Mouse (Mus musculus): Measurements from ENCODE around the gene Olfr109. TPM values are rescaled to one million over a fixed set of nuclear protein-coding genes. Genes with fewer than 3 reads are reported as not detected.

The Olfr109 gene
- total and polyA plus RNA-seq, 3 experiments = not detected

DNA sequence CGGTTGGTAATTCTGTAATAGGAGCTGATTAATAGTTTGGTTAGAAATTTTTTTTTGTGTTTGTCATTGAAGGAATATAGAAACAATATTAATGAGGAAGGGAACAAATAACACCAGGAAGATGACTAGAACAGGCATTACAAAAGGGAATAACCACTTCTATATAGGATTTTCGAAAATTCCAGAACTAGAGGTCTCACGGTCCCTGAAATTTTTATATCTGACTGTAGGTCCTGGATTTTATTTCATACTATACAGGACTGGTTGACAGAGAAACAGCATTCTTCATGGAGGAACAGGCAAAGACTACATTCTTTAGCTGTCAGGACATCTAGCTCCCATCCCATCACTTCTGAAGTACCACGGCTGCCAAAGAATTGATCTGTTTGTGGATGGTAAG is 49.0 kb downstream of the Olfr109 start, which contains the start of gene Olfr111:
TSS of gene Olfr111 (plus strand) at position 301 of the 400 bp plus-strand sequence.
- dilution Hi-C loops (cut with MboI; ENCODE audit: extremely low pct_ligation_motif_present, extremely low pct_unique_long_range_greater_than_20kb, low sequenced_read_pairs) = no loop called here
- H3K4me3 ChIP-seq (replicated peaks in 1 of 3; ENCODE audit: low read depth in 2 of 3, low read length in 2 of 3, poor library complexity in 1 of 3) = no peak within 1 kb of the TSS
- H3K27ac ChIP-seq (ENCODE audit: insufficient read depth, low read depth) = no peak within 1 kb of the TSS
- no peaks in the 10 kb centered on the region for H3K79me2 ChIP-seq (replicated peaks; ENCODE audit: control insufficient read depth, extremely low read depth, insufficient read depth, poor library complexity, severe bottlenecking)
- no peaks in the 10 kb centered on the region for H3K4me1 ChIP-seq (ENCODE audit: control insufficient read depth in 1 of 2, insufficient read depth in 2 of 2)
- H3K9ac ChIP-seq (ENCODE audit: insufficient read depth, low read depth) = no peak within 1 kb of the TSS
- DNase-seq (ENCODE audit: extremely low read depth) = no peak
- H3K36me3 ChIP-seq (replicated peaks in 1 of 2; ENCODE audit: control insufficient read depth in 1 of 2, insufficient read depth in 1 of 2, low read length in 1 of 2) = no peaks in the 10 kb centered on the region
- H3K27me3 ChIP-seq (replicated peaks) = no peaks in the 10 kb centered on the region
- no peak within 1 kb of the TSS for H3K4me2 ChIP-seq (ENCODE audit: insufficient read depth, low read depth, poor library complexity, severe bottlenecking)
- TF ChIP-seq ZC3H11A (IDR thresholded peaks at IDR 0.05; ENCODE audit: low read depth, low read length) (no peak), ELF1 (IDR thresholded peaks at IDR 0.05; ENCODE audit: low read depth, low read length) (no peak), UBTF (IDR thresholded peaks at IDR 0.05; ENCODE audit: low read depth, low read length) (no peak), POLR2AphosphoS2 (IDR thresholded peaks at IDR 0.05; ENCODE audit: low read depth, low read length) (no peak), SMC3 (IDR thresholded peaks at IDR 0.05; ENCODE audit: low read depth, low read length) (no peak), CHD1 (IDR thresholded peaks at IDR 0.05; ENCODE audit: low read depth, low read length) (no peak), ZKSCAN1 (IDR thresholded peaks at IDR 0.05; ENCODE audit: borderline replicate concordance, low read depth, low read length) (no peak), USF2 (conservative IDR thresholded peaks at IDR 0.05; ENCODE audit: low read depth, low read length) (no peak), NELFE (IDR thresholded peaks at IDR 0.05; ENCODE audit: low read depth, low read length) (no peak), ZMIZ1 (IDR thresholded peaks at IDR 0.05; ENCODE audit: low read depth, low read length) (no peak), NRF1 (IDR thresholded peaks at IDR 0.05; ENCODE audit: low read depth, low read length) (no peak), USF1 (IDR thresholded peaks at IDR 0.05; ENCODE audit: low read depth, low read length) (no peak), MAZ (IDR thresholded peaks at IDR 0.05; ENCODE audit: low read depth, low read length) (no peak), POLR2A (IDR thresholded peaks at IDR 0.05; ENCODE audit: low read depth, low read length) (no peak), MEF2A (IDR thresholded peaks at IDR 0.05; ENCODE audit: borderline replicate concordance, low read depth, low read length) (no peak), ZNF384 (IDR thresholded peaks at IDR 0.05; ENCODE audit: low read depth, low read length) (no peak), RAD21 (IDR thresholded peaks at IDR 0.05; ENCODE audit: low read depth, low read length) (no peak)
- in situ Hi-C loops (cut with MboI; ENCODE audit: low pct_ligation_motif_present, low pct_unique_long_range_greater_than_20kb, low sequenced_read_pairs) = no loop called here
- peaks cover under 1% of the 10 kb centered on the region for H3K9me3 ChIP-seq (replicated peaks; ENCODE audit: low read length)

Other genes with a start within 250 kb of the Olfr109 start
Only the 20 nearest of the 25 such genes appear.
- 0.21 TPM in 1 of 2 replicates, not detected in the other for gene Olfr98, start 195.2 kb upstream of the Olfr109 start, total RNA-seq (2012; rRNA removed)
- not detected in 2 replicates for gene Olfr98, start 195.2 kb upstream of the Olfr109 start, total RNA-seq (2014; rRNA removed)
- 0.44 and 0.70 TPM in 2 replicates for gene Olfr98, start 195.2 kb upstream of the Olfr109 start, polyA plus RNA-seq (2012; ENCODE audit: insufficient read length, low read depth)
- gene H2-M3, start 188.7 kb upstream of the Olfr109 start, total RNA-seq (2012; rRNA removed) = 72.2 and 88.6 TPM in 2 replicates
- gene H2-M3, start 188.7 kb upstream of the Olfr109 start, total RNA-seq (2014; rRNA removed) = 71.7 and 72.8 TPM in 2 replicates
- 46.1 and 49.0 TPM in 2 replicates for gene H2-M3, start 188.7 kb upstream of the Olfr109 start, polyA plus RNA-seq (2012; ENCODE audit: insufficient read length, low read depth)
- gene Olfr99, start 175.5 kb upstream of the Olfr109 start, total RNA-seq (2012; rRNA removed) = 0.08 and 0.25 TPM in 2 replicates
- not detected in 2 replicates for gene Olfr99, start 175.5 kb upstream of the Olfr109 start, total RNA-seq (2014; rRNA removed)
- 2.2 and 3.4 TPM in 2 replicates for gene Olfr99, start 175.5 kb upstream of the Olfr109 start, polyA plus RNA-seq (2012; ENCODE audit: insufficient read length, low read depth)
- gene Olfr101, start 154.6 kb upstream of the Olfr109 start, total RNA-seq (2012; rRNA removed) = not detected in 2 replicates
- gene Olfr101, start 154.6 kb upstream of the Olfr109 start, total RNA-seq (2014; rRNA removed) = not detected in 2 replicates
- 0.21 and 0.27 TPM in 2 replicates for gene Olfr101, start 154.6 kb upstream of the Olfr109 start, polyA plus RNA-seq (2012; ENCODE audit: insufficient read length, low read depth)
- gene Olfr102, start 141.9 kb upstream of the Olfr109 start, total RNA-seq (2012; rRNA removed) = not detected in 2 replicates
- gene Olfr102, start 141.9 kb upstream of the Olfr109 start, total RNA-seq (2014; rRNA removed) = not detected in 2 replicates
- not detected in 2 replicates for gene Olfr102, start 141.9 kb upstream of the Olfr109 start, polyA plus RNA-seq (2012; ENCODE audit: insufficient read length, low read depth)
- gene Olfr103, start 119.2 kb upstream of the Olfr109 start, total RNA-seq (2012; rRNA removed) = not detected in 2 replicates
- gene Olfr103, start 119.2 kb upstream of the Olfr109 start, total RNA-seq (2014; rRNA removed) = not detected in 2 replicates
- gene Olfr103, start 119.2 kb upstream of the Olfr109 start, polyA plus RNA-seq (2012; ENCODE audit: insufficient read length, low read depth) = not detected in 2 replicates
- gene Olfr104-ps, start 99.3 kb upstream of the Olfr109 start, total RNA-seq (2012; rRNA removed) = not detected in 2 replicates
- gene Olfr104-ps, start 99.3 kb upstream of the Olfr109 start, total RNA-seq (2014; rRNA removed) = not detected in 2 replicates
- gene Olfr104-ps, start 99.3 kb upstream of the Olfr109 start, polyA plus RNA-seq (2012; ENCODE audit: insufficient read length, low read depth) = not detected in 2 replicates
- not detected in 2 replicates for gene Olfr105-ps, start 79.9 kb upstream of the Olfr109 start, total RNA-seq (2012; rRNA removed)
- not detected in 2 replicates for gene Olfr105-ps, start 79.9 kb upstream of the Olfr109 start, total RNA-seq (2014; rRNA removed)
- not detected in 2 replicates for gene Olfr105-ps, start 79.9 kb upstream of the Olfr109 start, polyA plus RNA-seq (2012; ENCODE audit: insufficient read length, low read depth)
- not detected in 2 replicates for gene Olfr106-ps, start 68.5 kb upstream of the Olfr109 start, total RNA-seq (2012; rRNA removed)
- gene Olfr106-ps, start 68.5 kb upstream of the Olfr109 start, total RNA-seq (2014; rRNA removed) = not detected in 2 replicates
- not detected in 2 replicates for gene Olfr106-ps, start 68.5 kb upstream of the Olfr109 start, polyA plus RNA-seq (2012; ENCODE audit: insufficient read length, low read depth)
- not detected in 2 replicates for gene Olfr107, start 59.7 kb upstream of the Olfr109 start, total RNA-seq (2012; rRNA removed)
- gene Olfr107, start 59.7 kb upstream of the Olfr109 start, total RNA-seq (2014; rRNA removed) = not detected in 2 replicates
- 0.05 TPM in 1 of 2 replicates, not detected in the other for gene Olfr107, start 59.7 kb upstream of the Olfr109 start, polyA plus RNA-seq (2012; ENCODE audit: insufficient read length, low read depth)
- not detected in 2 replicates for gene Olfr108, start 13.4 kb upstream of the Olfr109 start, total RNA-seq (2012; rRNA removed)
- gene Olfr108, start 13.4 kb upstream of the Olfr109 start, total RNA-seq (2014; rRNA removed) = not detected in 2 replicates
- gene Olfr108, start 13.4 kb upstream of the Olfr109 start, polyA plus RNA-seq (2012; ENCODE audit: insufficient read length, low read depth) = not detected in 2 replicates
- gene H2-M2, start 24.6 kb downstream of the Olfr109 start, total RNA-seq (2012; rRNA removed) = not detected in 2 replicates
- not detected in 2 replicates for gene H2-M2, start 24.6 kb downstream of the Olfr109 start, total RNA-seq (2014; rRNA removed)
- 2.1 and 2.9 TPM in 2 replicates for gene H2-M2, start 24.6 kb downstream of the Olfr109 start, polyA plus RNA-seq (2012; ENCODE audit: insufficient read length, low read depth)
- not detected in 2 replicates for gene Olfr110, start 33.6 kb downstream of the Olfr109 start, total RNA-seq (2012; rRNA removed)
- not detected in 2 replicates for gene Olfr110, start 33.6 kb downstream of the Olfr109 start, total RNA-seq (2014; rRNA removed)
- gene Olfr110, start 33.6 kb downstream of the Olfr109 start, polyA plus RNA-seq (2012; ENCODE audit: insufficient read length, low read depth) = not detected in 2 replicates
- gene Olfr111, start 49.1 kb downstream of the Olfr109 start, total RNA-seq (2012; rRNA removed) = not detected in 2 replicates
- gene Olfr111, start 49.1 kb downstream of the Olfr109 start, total RNA-seq (2014; rRNA removed) = not detected in 2 replicates
- gene Olfr111, start 49.1 kb downstream of the Olfr109 start, polyA plus RNA-seq (2012; ENCODE audit: insufficient read length, low read depth) = not detected in 2 replicates
- gene Olfr112, start 110.5 kb downstream of the Olfr109 start, total RNA-seq (2012; rRNA removed) = not detected in 2 replicates
- gene Olfr112, start 110.5 kb downstream of the Olfr109 start, total RNA-seq (2014; rRNA removed) = not detected in 2 replicates
- gene Olfr112, start 110.5 kb downstream of the Olfr109 start, polyA plus RNA-seq (2012; ENCODE audit: insufficient read length, low read depth) = not detected in 2 replicates
- gene Olfr113, start 118.7 kb downstream of the Olfr109 start, total RNA-seq (2012; rRNA removed) = not detected in 2 replicates
- gene Olfr113, start 118.7 kb downstream of the Olfr109 start, total RNA-seq (2014; rRNA removed) = not detected in 2 replicates
- gene Olfr113, start 118.7 kb downstream of the Olfr109 start, polyA plus RNA-seq (2012; ENCODE audit: insufficient read length, low read depth) = not detected in 2 replicates
- gene Olfr114, start 133.8 kb downstream of the Olfr109 start, total RNA-seq (2012; rRNA removed) = not detected in 2 replicates
- gene Olfr114, start 133.8 kb downstream of the Olfr109 start, total RNA-seq (2014; rRNA removed) = not detected in 2 replicates
- gene Olfr114, start 133.8 kb downstream of the Olfr109 start, polyA plus RNA-seq (2012; ENCODE audit: insufficient read length, low read depth) = not detected in 2 replicates
- gene Olfr115, start 168.2 kb downstream of the Olfr109 start, total RNA-seq (2012; rRNA removed) = not detected in 2 replicates
- not detected in 2 replicates for gene Olfr115, start 168.2 kb downstream of the Olfr109 start, total RNA-seq (2014; rRNA removed)
- not detected in 2 replicates for gene Olfr115, start 168.2 kb downstream of the Olfr109 start, polyA plus RNA-seq (2012; ENCODE audit: insufficient read length, low read depth)
- not detected in 2 replicates for gene Olfr116, start 168.3 kb downstream of the Olfr109 start, total RNA-seq (2012; rRNA removed)
- not detected in 2 replicates for gene Olfr116, start 168.3 kb downstream of the Olfr109 start, total RNA-seq (2014; rRNA removed)
- gene Olfr116, start 168.3 kb downstream of the Olfr109 start, polyA plus RNA-seq (2012; ENCODE audit: insufficient read length, low read depth) = not detected in 2 replicates
- gene Olfr117, start 204.9 kb downstream of the Olfr109 start, total RNA-seq (2012; rRNA removed) = not detected in 2 replicates
- gene Olfr117, start 204.9 kb downstream of the Olfr109 start, total RNA-seq (2014; rRNA removed) = not detected in 2 replicates
- not detected in 2 replicates for gene Olfr117, start 204.9 kb downstream of the Olfr109 start, polyA plus RNA-seq (2012; ENCODE audit: insufficient read length, low read depth)

Measured in CH12.LX (cell line).